Mouse (Mus musculus) intestine, postnatal 0 days (tissue): ENCODE measurements around the gene Scamp1. TPM values are rescaled to one million over a fixed set of nuclear protein-coding genes. Genes with fewer than 3 reads are reported as not detected.

Source experiments
- ATAC-seq: fragments of 200-750 bp; cut with Nextera tagmentation; 2 replicates; pipeline ENCODE4 v1.8.0; 2017; ENCODE audit warnings: mild to moderate bottlenecking, moderate TSS enrichment, moderate library complexity
- H3K27ac ChIP-seq: fragments of 300-500 bp; sonication (generic); 2 replicates; pipeline ENCODE4 v1.5.1; 2014; ENCODE audit warnings: mild to moderate bottlenecking, low read depth, low read length, moderate library complexity
- H3K27me3 ChIP-seq: fragments of 300-500 bp; sonication (generic); replicated peaks from 2 replicates; pipeline ENCODE4 v1.6.1; 2014; ENCODE audit warnings: low read length, mixed read lengths; ENCODE audit not compliant: control insufficient read depth, insufficient read depth
- H3K36me3 ChIP-seq: fragments of 300-500 bp; sonication (generic); 2 replicates; pipeline ENCODE4 v1.6.1; 2014; ENCODE audit warnings: mild to moderate bottlenecking, moderate library complexity; ENCODE audit not compliant: control insufficient read depth, insufficient read depth
- H3K4me1 ChIP-seq: fragments of 300-500 bp; sonication (generic); replicated peaks from 2 replicates; pipeline ENCODE4 v1.6.1; 2014; ENCODE audit warnings: antibody characterized with exemption, low read length, mixed read lengths; ENCODE audit not compliant: control insufficient read depth, insufficient read depth
- H3K4me2 ChIP-seq: fragments of 300-500 bp; sonication (generic); replicated peaks from 2 replicates; pipeline ENCODE4 v1.6.1; 2014; ENCODE audit warnings: low read depth, mild to moderate bottlenecking, moderate library complexity
- H3K4me3 ChIP-seq: fragments of 300-500 bp; sonication (generic); 2 replicates; pipeline ENCODE4 v1.5.1; 2014; ENCODE audit warnings: low read depth, low read length
- H3K9ac ChIP-seq: fragments of 300-500 bp; sonication (generic); 2 replicates; pipeline ENCODE4 v1.6.1; 2014; ENCODE audit warnings: mild to moderate bottlenecking, low read depth, low read length
- H3K9me3 ChIP-seq: fragments of 300-500 bp; sonication (generic); 2 replicates; pipeline ENCODE4 v1.6.1; 2016; ENCODE audit warnings: mixed run types; ENCODE audit not compliant: control insufficient read depth
- CTCF ChIP-seq: sonication (generic); IDR thresholded peaks from 2 replicates; pipeline ENCODE4 v1.5.1; 2016; ENCODE audit warnings: low read depth, mild to moderate bottlenecking, control low read depth, antibody characterized with exemption, moderate library complexity
- WGBS: fragments of 180-500 bp; shearing (Covaris S2); extraction: QIAGEN DNeasy Blood & Tissue Kit; methylation state at CpG from one replicate; pipeline ENCODE4 v1.1.7; 2014; 5-methylcytosine and 5-hydroxymethylcytosine counted together
- polyA plus RNA-seq: library from polyadenylated mRNA; unstranded; fragments of >200 nt; fragmentation: Nextera tagmentation; extraction: Ambion mirVana; gene quantifications from 2 replicates; pipeline ENCODE4 v1.2.1, GENCODE M21; 2015

The Scamp1 gene
- polyA plus RNA-seq, 1 experiment from 2014 or later = 11.8 TPM

GRCm38 (mm10) chr13:94241892-94242524 is 43.6 kb downstream of the Scamp1 start:
- H3K36me3 ChIP-seq = no peaks in the 10 kb centered on the region; the same call in 1 of the 2 replicates
- H3K27ac ChIP-seq = no peak overlapping the region
- H3K4me3 ChIP-seq = no peak overlapping the region
- no peak overlapping the region for H3K9ac ChIP-seq
- no peaks in the 10 kb centered on the region for H3K27me3 ChIP-seq
- H3K9me3 ChIP-seq = no peaks in the 10 kb centered on the region
- 49% methylated on average over 4 of the region's 4 CpGs for WGBS
- ATAC-seq = no peak
- no peaks in the 10 kb centered on the region for H3K4me1 ChIP-seq
- TF ChIP-seq CTCF = no peak
- no peak overlapping the region for H3K4me2 ChIP-seq

- no peaks in the 10 kb centered on the region for H3K9me3 ChIP-seq
- H3K27me3 ChIP-seq = no peaks in the 10 kb centered on the region
- H3K4me1 ChIP-seq = no peaks in the 10 kb centered on the region
- no peak overlapping the region for H3K4me3 ChIP-seq
- H3K9ac ChIP-seq = no peak overlapping the region
- no peak for ATAC-seq
- no peaks in the 10 kb centered on the region; the same call in 1 of the 2 replicates for H3K36me3 ChIP-seq
- H3K4me2 ChIP-seq = no peak overlapping the region
- H3K27ac ChIP-seq = no peak overlapping the region
- WGBS = 53% methylated on average over 5 of the region's 5 CpGs
- TF ChIP-seq CTCF = no peak
Observed at GRCm38 (mm10) chr13:94240873-94241272, 44.8 kb downstream of the Scamp1 start.

- Histone ChIP-seq H3K4me1 (no peaks in the 10 kb centered on the region), H3K4me3 (no peak overlapping the region), H3K36me3 (no peaks in the 10 kb centered on the region; the same call in 1 of the 2 replicates), H3K9me3 (no peaks in the 10 kb centered on the region), H3K27me3 (no peaks in the 10 kb centered on the region), H3K9ac (no peak overlapping the region), H3K4me2 (no peak overlapping the region), H3K27ac (no peak overlapping the region)
- TF ChIP-seq CTCF = no peak
- 83% methylated on average over 6 of the region's 6 CpGs for WGBS
- no peak for ATAC-seq
Observed at GRCm38 (mm10) chr13:94240111-94240510, 45.5 kb downstream of the Scamp1 start.

- Histone ChIP-seq H3K36me3 (no peaks in the 10 kb centered on the region; the same call in 1 of the 2 replicates), H3K4me2 (no peak overlapping the region), H3K4me3 (no peak overlapping the region), H3K27me3 (no peaks in the 10 kb centered on the region), H3K27ac (no peak overlapping the region), H3K9me3 (no peaks in the 10 kb centered on the region), H3K4me1 (no peaks in the 10 kb centered on the region), H3K9ac (no peak overlapping the region)
- no peak for ATAC-seq
- TF ChIP-seq CTCF = no peak
- WGBS = 68% methylated on average over 4 of the region's 4 CpGs
Observed at GRCm38 (mm10) chr13:94239488-94239887, 46.2 kb downstream of the Scamp1 start.

GRCm38 (mm10) chr13:94231871-94232270 is 53.8 kb downstream of the Scamp1 start:
- Histone ChIP-seq H3K27ac (no peak overlapping the region), H3K9ac (no peak overlapping the region), H3K36me3 (peaks cover 11% of the 10 kb centered on the region; the same call in 1 of the 2 replicates), H3K4me1 (no peaks in the 10 kb centered on the region), H3K27me3 (no peaks in the 10 kb centered on the region), H3K9me3 (no peaks in the 10 kb centered on the region), H3K4me2 (no peak overlapping the region), H3K4me3 (no peak overlapping the region)
- TF ChIP-seq CTCF = no peak
- WGBS = 87% methylated on average over 14 of the region's 14 CpGs
- ATAC-seq = no peak

- H3K4me2 ChIP-seq = no peak overlapping the region
- H3K27me3 ChIP-seq = no peaks in the 10 kb centered on the region
- ATAC-seq = no peak
- H3K9ac ChIP-seq = no peak overlapping the region
- peaks cover 18% of the 10 kb centered on the region; the same call in 1 of the 2 replicates for H3K36me3 ChIP-seq
- no peak overlapping the region for H3K27ac ChIP-seq
- TF ChIP-seq CTCF = no peak
- H3K4me1 ChIP-seq = no peaks in the 10 kb centered on the region
- no peak overlapping the region for H3K4me3 ChIP-seq
- H3K9me3 ChIP-seq = no peaks in the 10 kb centered on the region
- 96% methylated on average over 38 of the region's 38 CpGs for WGBS
Observed at GRCm38 (mm10) chr13:94224717-94225705, 60.6 kb downstream of the Scamp1 start.
